Mouse (Mus musculus): ENCODE results near the gene Invs. TPM values are rescaled to one million over a fixed set of nuclear protein-coding genes. Genes with fewer than 3 reads are reported as not detected.

The Invs gene
- 1 to 10 TPM; 8.4 to 9.3 TPM for total RNA-seq (2021)
- long read RNA-seq, experiment 1, partial matches to known transcripts, result 1 of 3 reads
- long read RNA-seq, experiment 1, other reads (novel, unspliced or antisense), result 2 of 3 reads
- long read RNA-seq, experiment 2, partial matches to known transcripts, result 0 of 1 reads
- long read RNA-seq, experiment 2, other reads (novel, unspliced or antisense), result 1 of 1 reads

GRCm38 (mm10) chr4:48279498-48280134 lies at the start of gene Invs, which contains the start of gene Erp44:
Gene Invs, plus strand, starts transcription at chr4:48279760.
Gene Erp44, minus strand, starts transcription at chr4:48279558.
- peak; percentile 93 for DNase-seq

GRCm38 (mm10) chr4:48236721-48237120 lies 42.8 kb upstream of the Invs start:
- DNase-seq, result no peak

- DNase-seq, result no peak
These were observed 40.5 kb upstream of the Invs start for GRCm38 (mm10) chr4:48239046-48239445.

GRCm38 (mm10) chr4:48242482-48242881 lies 37.1 kb upstream of the Invs start:
- no peak for DNase-seq

GRCm38 (mm10) chr4:48243737-48244136 lies 35.8 kb upstream of the Invs start:
- no peak for DNase-seq

GRCm38 (mm10) chr4:48244280-48244679 lies 35.3 kb upstream of the Invs start:
- no peak for DNase-seq

GRCm38 (mm10) chr4:48253266-48253665 lies 26.3 kb upstream of the Invs start:
- no peak for DNase-seq

- DNase-seq, result no peak
These were observed 21.5 kb upstream of the Invs start for GRCm38 (mm10) chr4:48258045-48258444.

- no peak for DNase-seq
These were observed 11.9 kb upstream of the Invs start for GRCm38 (mm10) chr4:48267683-48268082.

- DNase-seq, result no peak
These were observed 11.4 kb upstream of the Invs start for GRCm38 (mm10) chr4:48268127-48268526.

GRCm38 (mm10) chr4:48270532-48270931 lies 9.0 kb upstream of the Invs start:
- no peak for DNase-seq

GRCm38 (mm10) chr4:48271838-48272237 lies 7.7 kb upstream of the Invs start:
- no peak for DNase-seq

GRCm38 (mm10) chr4:48273119-48273829 lies 6.3 kb upstream of the Invs start:
- DNase-seq, result no peak

GRCm38 (mm10) chr4:48275736-48276135 lies 3.8 kb upstream of the Invs start:
- peak; percentile 12 for DNase-seq

- DNase-seq, result no peak
These were observed 2.5 kb upstream of the Invs start for GRCm38 (mm10) chr4:48277011-48277410.

- DNase-seq, result no peak
These were observed 633 bp upstream of the Invs start for GRCm38 (mm10) chr4:48278757-48279497.

- DNase-seq, result no peak
These were observed 1.6 kb downstream of the Invs start for GRCm38 (mm10) chr4:48281121-48281520.

- DNase-seq, result no peak
These were observed 7.7 kb downstream of the Invs start for GRCm38 (mm10) chr4:48287086-48287757.

- no peak for DNase-seq
These were observed 35.3 kb downstream of the Invs start for GRCm38 (mm10) chr4:48314814-48315213.

GRCm38 (mm10) chr4:48316036-48316435 lies 36.5 kb downstream of the Invs start:
- no peak for DNase-seq

GRCm38 (mm10) chr4:48321276-48321675 lies 41.7 kb downstream of the Invs start:
- peak; percentile 19 for DNase-seq

GRCm38 (mm10) chr4:48322095-48322494 lies 42.5 kb downstream of the Invs start:
- DNase-seq, result no peak

Measured in adrenal gland, postnatal 10 days (tissue).